Comparison of ENCODE assay signal across 15 mouse cellular contexts in genomic region chr4:150312646-150313045, GRCm38 (mm10). TPM values are rescaled to one million over a fixed set of nuclear protein-coding genes. Genes with fewer than 3 reads are reported as not detected.
A peak's percentile ranks its signal among the peaks of the same experiment; 100 is the strongest.
DNase-seq lines count a peak whose midpoint lies in the region; ATAC-seq lines count a peak whose summit lies in the region.
"Had no signal": no experiment of that assay in that cellular context is flagged by ENCODE, and none has a peak within 500 bp of the region (broad histone marks: within the 10 kb centered on the region; RNA-seq: fewer than 3 reads in every experiment).

No protein-coding gene starts in this region.

- H3K27me3 ChIP-seq in heart, embryonic 13.5 days (replicated peaks): no peaks in the 10 kb centered on the region
- H3K27me3 ChIP-seq: CH12.LX; liver, embryonic 12.5 days; Patski had no signal

- H3K27ac ChIP-seq in heart, embryonic 13.5 days (replicated peaks): peak overlapping the region; percentile 86
- H3K27ac ChIP-seq: liver, embryonic 12.5 days had no signal

- ATAC-seq in heart, embryonic 13.5 days (ENCODE audit: extremely low read depth, insufficient number of reproducible peaks, low FRiP score, low TSS enrichment): no peak
- ATAC-seq: inflammation-experienced regulatory T-cells, adult 6 months; liver, embryonic 12.5 days; midbrain, embryonic 16.5 days; Patski had no signal

- 85% methylated on average over 2 of the region's 2 CpGs for WGBS in heart, embryonic 13.5 days

- H3K4me1 ChIP-seq in heart, embryonic 13.5 days: peaks cover 74% of the 10 kb centered on the region

- intact Hi-C loops in left cerebral cortex, postnatal 4 days (cut with DNase I): no loop called here
- intact Hi-C loops in left cerebral cortex, postnatal 10 days (cut with DNase I): no loop called here

- no peaks in the 10 kb centered on the region for H3K9me3 ChIP-seq in heart, embryonic 13.5 days
- H3K9me3 ChIP-seq: liver, embryonic 12.5 days had no signal

- H3K4me3 ChIP-seq in heart, embryonic 13.5 days: no peak overlapping the region
- H3K4me3 ChIP-seq: liver, embryonic 12.5 days had no signal

- no peak overlapping the region for H3K4me2 ChIP-seq in heart, embryonic 13.5 days
- H3K4me2 ChIP-seq: liver, embryonic 12.5 days had no signal

- no peak overlapping the region for H3K9ac ChIP-seq in heart, embryonic 13.5 days
- H3K9ac ChIP-seq: liver, embryonic 12.5 days had no signal

- no peaks in the 10 kb centered on the region for H3K36me3 ChIP-seq in heart, embryonic 13.5 days
- H3K36me3 ChIP-seq: liver, embryonic 12.5 days had no signal

- DNase-seq in heart, postnatal 4 days: no peak
- DNase-seq in left cerebral cortex, postnatal 4 days: peak; percentile 24
- DNase-seq in left cerebral cortex, postnatal 10 days (ENCODE audit: extremely low spot score in 1 of 2, low spot score in 2 of 2): no peak
- peak; percentile 81 for DNase-seq in cerebellum, adult 9-10 months
- DNase-seq in layer of hippocampus, postnatal 36 days: peak; percentile 22 to 30
- DNase-seq in adrenal gland, adult (ENCODE audit: inconsistent age in 2 of 2, low spot score in 1 of 2): no peak
- DNase-seq: adrenal gland, postnatal 10 days; gastrocnemius, postnatal 10 days; kidney, postnatal 10 days had no signal

RNA-seq across cellular contexts. Expression of gene Rere, which starts 31.2 kb away (rescaled TPM):
- 18.1 and 19.9 TPM in 2 replicates for polyA plus RNA-seq in heart, embryonic 13.5 days (2015; fragmentation: Nextera tagmentation; extraction: Ambion mirVana)
- 10 to 100 TPM; 70.0 to 72.5 TPM for total RNA-seq in heart, postnatal 4 days (2021)
- total RNA-seq in left cerebral cortex, postnatal 4 days (2021): 100 to 1,000 TPM in 1 of 2 experiments, 10 to 100 TPM in 1; 98.6 to 106 TPM
- total RNA-seq in left cerebral cortex, postnatal 10 days (2021): 10 to 100 TPM; 85.3 to 88.9 TPM
- total RNA-seq in layer of hippocampus, postnatal 36 days (2021): 100 to 1,000 TPM; 114 to 152 TPM

Comparison
In these comparisons a context has a peak if more than half of its experiments do, and no peak if none do; other contexts are left out.
1. DNase-seq: peak in left cerebral cortex, postnatal 4 days (single experiment), cerebellum, adult 9-10 months (single experiment) and layer of hippocampus, postnatal 36 days (2 of 2); none in heart, postnatal 4 days (single experiment), left cerebral cortex, postnatal 10 days (0 of 2) and adrenal gland, adult (0 of 2).